Mouse (Mus musculus) kidney, adult 18-20 months (tissue): ENCODE measurements around the gene Chchd2.

Source experiments
- DNase-seq: peaks from one replicate; pipeline ENCODE4 v3.0.0; 2021

Gene Chchd2

DNA sequence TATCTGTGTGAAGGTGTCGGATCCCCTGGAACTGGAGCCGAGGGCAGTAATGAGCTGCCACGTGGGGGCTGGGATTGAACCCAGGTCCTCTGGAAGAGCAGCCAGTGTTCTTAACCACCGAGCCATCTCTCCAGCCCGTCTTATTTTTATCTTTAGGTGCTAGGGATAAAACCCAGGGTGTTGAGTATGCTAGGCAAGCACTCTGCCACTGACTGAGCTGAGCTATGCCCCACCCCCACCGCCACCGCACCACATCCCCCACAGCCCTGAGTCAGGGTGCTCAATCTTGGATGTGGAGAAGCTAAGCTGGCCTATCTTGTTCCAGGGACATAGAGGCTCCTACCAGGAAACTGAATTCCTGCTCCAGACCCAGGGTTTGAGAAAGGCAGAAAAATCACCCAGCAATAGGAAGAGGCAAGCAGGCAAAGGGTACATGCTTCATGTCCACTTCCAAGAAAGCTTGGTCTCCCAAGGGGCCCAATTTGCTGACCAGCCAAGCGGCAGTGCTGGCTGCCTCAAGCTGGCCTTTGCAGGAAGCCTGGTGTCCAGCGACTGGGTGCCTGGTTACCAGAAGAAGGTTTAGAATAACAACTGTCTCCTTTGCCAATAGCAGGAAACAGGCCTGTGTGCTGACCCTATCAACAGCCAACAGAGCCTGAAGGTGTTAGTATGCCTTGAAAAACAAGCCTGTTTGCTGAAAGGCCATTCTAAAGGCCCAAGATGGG, 9.4 kb downstream of the Chchd2 start:
- DNase-seq: no peak

DNA sequence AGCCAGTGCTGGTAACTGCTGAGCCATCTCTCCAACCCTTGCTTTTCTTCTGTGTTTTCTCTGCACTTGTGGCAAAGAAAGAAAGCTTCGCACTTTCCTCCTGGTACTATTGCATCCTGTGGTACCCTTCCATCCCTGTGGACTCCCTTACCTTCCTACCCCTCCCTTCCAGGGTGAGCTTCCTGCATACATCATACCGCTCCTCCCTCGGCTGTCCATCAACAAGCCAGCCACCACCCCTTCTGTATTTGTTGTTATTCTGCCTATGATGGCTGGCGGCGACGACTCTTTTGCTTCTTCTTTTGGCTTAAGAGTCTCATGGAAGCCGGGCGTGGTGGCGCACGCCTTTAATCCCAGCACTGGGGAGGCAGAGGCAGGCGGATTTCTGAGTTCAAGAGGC, 12.2 kb downstream of the Chchd2 start:
- no peak for DNase-seq

DNA sequence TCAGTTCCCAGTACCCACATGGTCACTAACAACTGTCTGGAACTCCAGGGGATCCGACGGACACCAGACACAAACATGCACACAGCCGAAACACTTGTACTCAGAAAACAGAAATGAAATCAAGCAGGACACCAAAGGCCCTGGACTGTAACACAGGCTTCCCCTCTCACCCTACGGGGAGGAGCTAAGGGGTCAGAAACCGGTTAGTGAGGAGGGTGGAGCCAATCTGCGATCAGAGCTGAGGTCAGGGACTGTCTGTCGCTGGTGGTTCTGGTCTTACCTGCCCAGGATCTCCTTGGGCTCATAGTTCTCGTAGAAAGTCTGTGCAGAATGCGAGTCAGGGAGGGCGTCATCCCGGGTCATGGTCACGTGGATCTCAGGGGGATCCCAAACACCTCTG, 13.3 kb downstream of the Chchd2 start:
- DNase-seq: no peak

DNA sequence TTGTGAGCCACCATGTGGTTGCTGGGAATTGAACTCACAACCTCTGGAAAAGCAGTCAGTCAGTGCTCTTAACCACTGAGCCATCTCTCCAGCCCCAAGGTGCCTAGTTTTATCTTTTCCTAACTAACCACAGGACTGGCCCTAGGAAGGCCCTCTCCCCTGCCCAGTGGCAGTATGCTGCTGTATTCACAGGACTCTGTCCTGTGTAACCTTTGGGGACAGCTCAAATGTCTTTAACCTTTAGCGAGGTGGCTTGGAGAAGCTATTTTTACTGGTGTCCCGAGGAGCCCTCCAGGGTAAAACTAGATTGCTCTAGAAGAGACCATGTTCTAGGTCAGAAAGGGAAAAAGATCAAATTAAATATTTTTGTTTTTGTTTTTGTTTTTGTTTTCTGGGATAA, 16.0 kb downstream of the Chchd2 start:
- no peak for DNase-seq

DNA sequence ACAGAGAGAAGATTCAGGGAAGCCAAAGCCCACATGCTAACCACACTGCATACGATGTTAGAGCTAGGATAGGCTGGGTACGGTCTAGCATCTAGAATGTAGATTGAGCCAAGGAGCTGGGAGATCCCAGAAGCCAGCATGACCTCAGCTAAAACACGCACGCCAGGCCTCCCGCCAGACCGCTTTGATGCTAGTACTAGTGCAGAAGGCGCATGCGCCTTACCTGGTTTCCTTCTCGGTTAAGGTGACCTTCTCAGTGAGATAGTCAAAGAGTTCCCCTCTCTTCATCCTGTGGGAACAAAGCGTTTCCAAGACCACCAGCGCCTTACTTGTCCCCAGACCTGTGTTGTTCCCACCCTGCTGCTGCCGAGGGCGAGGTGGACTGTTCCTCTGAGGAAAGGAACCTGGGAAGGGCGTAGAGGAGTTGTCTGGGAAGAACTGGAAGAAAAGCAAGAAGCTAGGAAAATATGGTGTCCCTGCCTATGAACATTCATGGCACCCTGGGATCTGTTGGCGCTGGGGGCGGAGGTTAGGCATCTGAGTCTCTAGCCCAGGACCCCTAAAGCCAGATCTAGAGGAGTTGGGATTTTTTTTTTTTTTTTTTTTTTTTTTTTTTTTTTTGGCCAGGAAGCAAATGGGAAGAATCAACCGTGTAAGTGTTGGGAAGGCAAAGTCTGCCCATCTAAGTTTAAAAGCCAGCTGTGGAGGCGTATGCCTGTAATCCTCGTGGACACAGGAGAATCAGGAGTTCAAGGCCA, 17.9 kb downstream of the Chchd2 start:
- no peak for DNase-seq

DNA sequence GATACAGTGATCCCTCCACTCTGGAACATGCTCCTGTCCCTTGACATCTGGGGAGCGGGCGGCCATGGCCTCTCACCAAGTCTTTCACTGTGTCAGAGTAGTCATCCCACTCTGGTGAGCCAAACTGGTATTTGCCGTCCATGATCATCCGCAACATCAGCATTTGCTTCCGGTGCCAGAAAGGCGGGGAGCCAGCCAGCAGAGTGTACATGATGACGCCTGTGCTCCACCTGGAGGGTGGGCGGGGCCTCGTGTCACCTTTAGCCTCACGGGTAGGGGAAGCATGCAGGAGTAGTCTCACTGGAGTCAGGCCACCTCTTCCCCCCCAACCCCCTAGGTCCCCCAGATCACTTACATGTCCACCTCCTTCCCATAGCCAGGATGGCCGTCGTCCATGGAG, 21.4 kb downstream of the Chchd2 start:
- DNase-seq: no peak

DNA sequence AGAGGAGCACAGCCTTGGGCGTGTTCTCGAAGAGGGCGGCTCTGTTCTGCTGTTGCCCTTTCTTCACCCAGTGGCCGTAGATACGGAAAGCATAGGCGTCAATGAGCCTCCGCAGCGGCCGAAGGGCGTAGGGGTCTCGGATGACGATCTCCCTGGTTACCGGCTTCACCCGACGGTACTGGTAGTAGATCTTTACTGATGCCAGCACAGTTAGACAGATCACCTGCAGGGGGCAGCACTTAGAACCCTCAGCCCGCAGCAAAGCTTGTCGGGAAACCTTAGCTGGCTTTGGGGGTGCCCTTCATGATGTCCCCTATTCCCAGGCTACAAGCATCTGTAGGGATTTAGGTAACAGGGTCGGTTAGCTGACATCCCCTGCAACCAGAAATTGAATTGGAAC, 22.8 kb downstream of the Chchd2 start:
- peak; percentile 58 for DNase-seq

DNA sequence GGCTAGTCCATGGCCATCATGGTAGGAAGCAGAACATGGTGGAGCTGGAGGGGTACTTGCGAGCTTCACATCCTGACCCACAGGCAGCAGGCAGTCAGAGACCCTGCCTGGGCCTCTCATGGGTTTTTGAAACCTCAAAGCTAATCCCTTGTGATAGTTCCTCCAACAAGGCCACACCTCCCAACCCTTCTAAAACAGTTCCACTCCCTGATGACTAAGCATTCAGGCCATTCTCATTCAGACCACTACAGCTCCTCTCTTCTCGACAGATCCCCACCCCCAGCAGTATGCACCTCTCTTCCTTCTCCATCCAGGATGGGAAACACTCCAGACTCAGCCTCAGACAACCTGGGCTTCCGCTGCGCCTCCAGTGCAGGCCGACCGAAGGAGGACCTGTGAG, 24.9 kb downstream of the Chchd2 start:
- DNase-seq: no peak

DNA sequence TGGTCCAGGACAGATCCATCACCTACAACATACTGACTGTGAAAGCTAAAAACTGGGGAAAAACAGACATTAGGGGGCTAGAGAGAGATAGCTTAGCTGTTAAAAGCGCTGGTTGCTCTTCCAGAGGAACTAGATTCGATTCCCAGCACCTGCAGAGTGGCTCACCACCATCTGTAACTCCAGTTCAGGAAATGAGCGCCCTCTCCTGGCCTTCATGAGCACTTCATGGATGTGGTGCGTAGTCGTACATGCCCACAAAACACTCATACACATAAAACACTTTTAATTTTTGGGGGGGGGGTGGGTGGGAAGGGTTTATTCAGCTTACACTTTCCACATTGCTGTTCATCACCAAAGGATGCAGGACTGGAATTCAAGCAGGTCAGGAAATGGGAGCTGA, 30.9 kb downstream of the Chchd2 start:
- no peak for DNase-seq

DNA sequence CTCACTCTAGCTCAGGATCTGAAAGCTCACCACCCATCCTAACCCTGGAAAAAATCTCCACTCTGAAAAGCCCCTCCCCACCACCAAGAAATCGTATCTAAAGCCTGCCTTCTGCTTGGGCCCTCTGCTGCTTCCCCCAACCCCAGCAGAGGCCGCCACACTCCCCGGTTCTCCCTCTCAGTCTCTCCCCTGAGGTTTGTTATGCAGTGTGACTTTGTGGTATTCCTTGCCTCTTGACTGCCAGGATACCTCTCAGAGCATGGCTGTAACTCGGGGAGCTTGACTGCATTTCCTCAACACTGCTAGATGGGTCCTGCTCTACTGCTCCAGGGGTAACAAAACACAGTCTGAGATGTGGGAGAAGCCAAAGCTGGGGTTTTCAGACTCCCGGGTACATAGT, 32.1 kb downstream of the Chchd2 start:
- no peak for DNase-seq

DNA sequence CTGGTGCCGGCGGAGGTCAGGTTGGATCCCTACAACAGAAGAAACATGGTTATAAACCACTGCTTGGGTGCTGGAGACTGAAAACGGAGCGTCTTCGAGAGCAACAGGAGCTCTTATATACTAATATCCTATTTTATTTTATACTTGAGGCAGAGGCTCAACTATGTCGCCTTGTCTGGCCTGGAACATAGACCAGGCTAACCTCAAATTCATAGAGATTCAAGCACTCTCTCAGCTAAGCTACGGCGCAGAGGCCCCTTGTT, 39.8 kb downstream of the Chchd2 start:
- no peak for DNase-seq

DNA sequence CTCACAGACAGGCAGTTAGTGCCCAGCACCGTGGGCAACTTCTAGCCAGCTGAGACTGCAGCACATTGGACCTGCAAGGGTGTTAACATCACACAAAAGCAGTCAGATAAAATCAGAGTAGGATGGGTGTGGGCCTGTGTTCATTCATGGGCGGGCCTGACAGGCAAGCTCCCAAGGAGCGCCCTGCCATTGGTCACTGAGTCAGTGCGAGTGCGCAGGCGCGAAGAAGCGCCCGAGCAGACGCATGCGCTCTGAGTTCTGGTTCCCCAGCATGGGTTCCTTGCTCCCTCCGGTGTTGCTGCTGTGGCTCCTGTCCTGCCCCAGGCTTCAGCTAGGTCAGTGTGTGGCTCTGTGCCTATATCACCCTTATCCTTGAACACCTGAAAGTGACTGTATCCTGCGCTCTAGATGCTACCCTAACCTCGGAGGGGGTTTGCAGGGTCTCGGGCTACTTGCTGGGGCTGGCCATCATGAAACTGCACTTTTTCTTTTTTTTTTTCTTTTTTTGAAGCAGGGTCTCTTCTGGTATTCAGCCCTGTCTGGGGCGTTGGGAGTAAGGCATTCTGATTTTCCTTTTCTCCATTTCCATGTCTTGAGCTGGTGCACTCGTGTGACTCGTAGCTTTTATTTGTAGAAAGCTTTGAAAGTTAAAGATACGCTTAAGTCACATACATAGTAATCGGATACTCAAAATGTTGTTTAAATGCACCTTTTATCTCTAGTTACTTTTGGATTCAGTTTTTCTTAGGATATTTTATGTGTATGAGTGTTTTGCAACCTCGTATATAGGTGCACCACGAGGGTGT, 40.3 kb downstream of the Chchd2 start, which contains the start of gene Sumf2:
Gene Sumf2 (plus strand): TSS at position 235 of the 806 bp plus-strand sequence.
- peak; percentile 95 for DNase-seq

DNA sequence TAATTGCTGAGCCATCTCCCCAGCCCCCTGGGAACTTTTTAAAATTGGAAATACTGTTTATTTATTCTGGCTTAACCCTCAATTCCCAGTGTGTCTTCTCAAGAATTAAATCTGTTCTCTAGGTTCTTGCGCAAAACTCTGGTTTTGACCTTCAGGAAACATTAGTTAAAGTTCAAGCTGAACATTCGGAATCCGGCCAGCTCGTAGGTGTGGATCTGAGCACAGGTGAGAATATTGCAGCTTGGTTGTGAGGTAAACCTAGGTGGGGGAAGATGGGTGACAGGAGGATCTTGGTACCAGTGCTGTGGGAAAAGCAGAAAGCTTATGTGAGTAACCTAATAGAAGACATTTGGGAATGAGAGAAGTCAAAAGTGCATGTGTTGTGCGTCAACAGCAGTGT, 42.4 kb downstream of the Chchd2 start:
- DNase-seq: no peak
